Mouse (Mus musculus) adipocyte (in vitro differentiated cells): ENCODE results near the gene Olfr1200.

Source experiments
- DNase-seq: peaks from one replicate; pipeline ENCODE4 v3.0.0-alpha.2; 2016; ENCODE audit warnings: low spot score

Gene Olfr1200

GRCm38 (mm10) chr2:88770388-88770787 is at the start of gene Olfr1200:
Olfr1200 (minus strand) TSS chr2:88770488.
- no peak for DNase-seq

- DNase-seq, result no peak
Observed at GRCm38 (mm10) chr2:88814196-88814595, 43.9 kb upstream of the Olfr1200 start, which contains the start of gene Olfr1202. Olfr1202 (plus strand) TSS chr2:88814496.

GRCm38 (mm10) chr2:88792736-88793135 is 22.4 kb upstream of the Olfr1200 start, which contains the start of gene Olfr1201:
Olfr1201 (plus strand) TSS chr2:88793036.
- DNase-seq, result no peak

- DNase-seq, result no peak
Observed at GRCm38 (mm10) chr2:88760369-88760768, 9.9 kb downstream of the Olfr1200 start, which contains the start of gene Olfr1199. Olfr1199 (minus strand) TSS chr2:88760469.

GRCm38 (mm10) chr2:88751270-88751669 is 19.0 kb downstream of the Olfr1200 start, which contains the start of gene Olfr1198:
Olfr1198 (minus strand) TSS chr2:88751370.
- DNase-seq, result no peak

GRCm38 (mm10) chr2:88743379-88743778 is 26.9 kb downstream of the Olfr1200 start:
- DNase-seq, result no peak

- no peak for DNase-seq
Observed at GRCm38 (mm10) chr2:88732266-88732665, 38.0 kb downstream of the Olfr1200 start, which contains the start of gene Olfr1197. Olfr1197 (minus strand) TSS chr2:88732366.
